Mouse (Mus musculus) adrenal gland, postnatal 4 days (tissue): ENCODE results near the gene March11. TPM values are rescaled to one million over a fixed set of nuclear protein-coding genes. Genes with fewer than 3 reads are reported as not detected.

Experiments
- DNase-seq, 2 experiments: peaks; one replicate each; pipeline ENCODE4 v3.0.0; 2021 to 2022; ENCODE audit warnings: low spot score in 2 of 2, mixed read lengths in 2 of 2
- long read RNA-seq, 2 experiments: library from polyadenylated mRNA; stranded (forward); transcript quantifications; one replicate each; pipeline ENCODE4 v2.0.0; 2021
- total RNA-seq, 2 experiments: library from RNA; stranded (reverse); gene quantifications; 2 replicates each; pipeline ENCODE4 v1.2.3; 2021

Gene March11
- 1 to 10 TPM; 3.0 to 3.6 TPM for total RNA-seq
- long read RNA-seq, experiment 1, partial matches to known transcripts = 0 of 2 reads
- long read RNA-seq, experiment 1, other reads (novel, unspliced or antisense) = 0 of 2 reads
- long read RNA-seq, experiment 2, partial matches to known transcripts = 0 of 3 reads
- long read RNA-seq, experiment 2, other reads (novel, unspliced or antisense) = 0 of 3 reads

DNA sequence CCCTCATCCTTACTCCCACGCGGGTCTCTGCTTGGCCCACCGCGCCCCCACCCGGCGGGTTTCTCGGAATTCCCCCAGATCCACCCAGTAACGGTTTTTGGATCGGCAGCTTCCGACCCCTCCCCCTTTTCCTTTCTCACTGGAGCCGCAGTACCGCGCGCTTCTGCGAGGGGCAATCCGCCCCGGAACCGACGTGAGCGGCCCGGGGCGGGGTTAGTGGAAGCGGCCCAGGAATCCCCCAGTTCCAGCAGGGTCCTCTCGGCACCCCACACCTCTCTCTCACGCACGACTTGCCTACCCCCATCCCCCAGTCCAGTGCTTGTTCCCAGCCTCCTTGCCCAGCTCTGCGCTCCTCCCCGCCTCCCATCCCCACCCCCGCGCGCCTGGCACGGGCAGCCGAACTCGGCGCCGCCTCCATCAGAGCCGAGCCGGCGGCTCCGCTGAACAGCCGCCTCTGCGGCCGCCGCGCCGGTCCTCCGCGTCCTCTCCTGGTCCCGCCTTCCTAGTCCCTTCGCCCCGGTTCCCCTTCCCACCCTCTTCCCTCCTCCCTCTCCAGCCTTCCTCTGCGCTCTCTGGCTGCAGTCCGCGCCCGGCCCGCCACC lies at the start of gene March11:
Gene March11, plus strand, starts transcription at position 420 of the 602 bp plus-strand sequence.
- peak; percentile 3 to 5 for DNase-seq

- no peak for DNase-seq
These were observed 46.5 kb upstream of the March11 start for GRCm38 (mm10) chr15:26262336-26262735.

- no peak for DNase-seq
These were observed 39.3 kb upstream of the March11 start for GRCm38 (mm10) chr15:26269596-26269995.

DNA sequence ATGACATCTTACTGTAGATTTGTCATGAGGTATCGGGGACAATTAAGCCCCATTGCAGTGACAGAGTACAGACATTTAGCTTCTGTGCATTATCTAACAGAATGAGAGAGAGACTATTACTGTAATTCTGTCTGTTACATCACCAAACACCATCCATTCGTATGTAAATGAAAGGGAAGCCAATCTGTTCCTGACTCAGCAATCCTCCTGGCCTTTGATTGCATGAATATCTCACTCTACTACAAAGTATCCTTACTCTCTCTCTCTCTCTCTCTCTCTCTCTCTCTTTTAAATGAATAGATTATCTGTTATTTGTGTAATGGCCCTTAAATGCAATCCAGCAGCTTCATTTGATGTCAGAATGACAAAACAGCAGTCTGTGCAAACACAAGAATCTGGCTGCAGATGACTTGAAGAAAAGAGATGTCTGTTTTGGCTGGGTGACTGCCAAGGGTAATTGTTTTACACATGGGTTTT lies 32.8 kb upstream of the March11 start:
- no peak for DNase-seq

- DNase-seq = no peak
These were observed 32.2 kb upstream of the March11 start for GRCm38 (mm10) chr15:26276608-26277007.

DNA sequence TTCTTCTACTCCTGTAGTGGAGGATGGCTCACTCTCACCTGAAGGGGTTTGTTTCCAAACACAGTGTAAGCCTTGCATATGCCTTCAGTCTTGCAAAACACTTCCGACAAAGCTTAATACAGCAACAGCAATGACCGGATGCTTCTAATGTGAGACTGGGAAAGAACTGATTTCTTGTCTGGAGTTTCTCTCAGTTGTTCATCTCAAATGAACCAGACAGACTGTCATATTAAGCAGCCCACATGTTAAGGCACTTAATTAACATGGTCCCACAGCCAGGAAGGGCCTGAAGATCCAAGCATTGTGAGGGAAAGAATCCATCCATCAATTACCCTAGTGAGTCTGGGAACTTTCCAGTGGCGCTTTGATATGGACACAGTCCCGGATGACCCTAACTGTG lies 17.0 kb upstream of the March11 start:
- no peak for DNase-seq

DNA sequence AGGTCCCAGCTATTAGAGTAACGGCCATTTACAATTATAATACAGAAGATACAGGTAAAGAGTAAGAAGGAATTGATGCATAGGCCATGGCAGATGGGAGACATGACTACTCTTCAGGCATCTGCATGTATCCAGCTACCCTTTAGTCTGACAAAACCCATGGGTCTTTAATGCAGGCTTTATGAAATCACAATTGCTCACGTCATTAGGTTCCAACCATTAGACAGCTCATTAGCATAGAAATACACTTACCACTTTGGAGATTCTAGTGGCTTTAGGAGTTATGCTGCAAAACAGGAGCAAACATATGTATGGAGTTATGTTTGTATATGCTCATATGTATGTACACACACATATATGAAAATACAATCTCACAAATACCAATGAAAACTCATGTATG lies 16.0 kb upstream of the March11 start:
- DNase-seq = no peak

- DNase-seq = no peak
These were observed 15.6 kb upstream of the March11 start for GRCm38 (mm10) chr15:26293215-26293614.

DNA sequence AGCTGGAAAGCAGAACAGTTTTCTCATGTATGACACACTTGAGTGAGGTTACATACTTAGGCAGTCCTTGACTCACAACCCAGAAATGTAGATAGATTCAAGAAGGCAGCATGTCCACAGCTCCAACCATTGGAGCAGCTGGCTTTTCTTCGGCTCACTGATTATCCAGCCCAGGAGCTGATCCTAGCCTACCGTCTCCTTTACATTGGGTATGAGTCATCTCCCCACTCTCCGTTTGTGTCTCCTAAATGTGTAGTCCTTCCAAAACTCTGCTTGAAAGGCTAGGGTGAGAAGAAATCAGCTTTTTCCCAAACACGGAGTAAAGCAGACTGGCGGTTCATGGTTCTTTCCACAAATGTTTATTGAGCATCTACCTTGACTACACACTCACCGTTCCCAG lies 10.2 kb upstream of the March11 start:
- DNase-seq = no peak

- DNase-seq = peak; percentile 18 to 52
These were observed 563 bp downstream of the March11 start for GRCm38 (mm10) chr15:26309291-26309931.

DNA sequence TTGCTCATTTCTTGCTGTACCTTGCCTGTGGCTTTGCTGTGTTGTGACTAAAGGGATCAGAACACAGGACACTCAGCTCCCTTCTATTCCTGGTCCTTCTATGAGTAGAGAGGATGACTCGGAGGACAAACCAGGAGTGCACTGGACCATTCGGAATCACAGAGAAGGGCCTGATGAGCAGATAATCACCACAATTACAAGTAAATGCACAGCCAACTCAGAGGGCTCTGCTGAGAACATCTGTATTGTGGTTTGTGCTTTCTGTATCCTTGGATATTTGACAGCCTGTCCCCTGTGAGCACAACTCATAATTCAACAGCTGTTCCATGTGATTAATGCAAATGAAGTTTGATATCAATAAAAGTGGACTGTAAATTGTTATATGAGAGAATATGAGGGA lies 11.0 kb downstream of the March11 start:
- DNase-seq = no peak

DNA sequence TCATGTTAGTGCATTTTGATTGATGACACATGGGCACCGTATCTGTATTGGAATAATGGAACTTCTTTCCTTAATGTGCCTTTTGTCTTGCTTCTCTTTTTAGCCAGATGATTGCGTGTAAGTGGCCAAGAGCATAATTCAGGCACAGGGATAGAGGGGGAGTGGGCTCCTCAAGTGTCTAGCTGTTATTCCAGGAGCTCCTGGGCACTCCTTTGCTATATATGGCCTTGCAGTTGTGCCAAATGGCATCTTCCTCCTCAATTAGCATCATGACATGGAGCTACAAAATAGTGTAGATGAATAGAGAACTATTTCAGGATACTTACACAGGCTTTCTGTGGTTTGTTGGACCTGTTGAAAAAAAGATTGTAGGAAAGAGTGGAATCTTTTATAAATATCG lies 11.6 kb downstream of the March11 start:
- DNase-seq = no peak

DNA sequence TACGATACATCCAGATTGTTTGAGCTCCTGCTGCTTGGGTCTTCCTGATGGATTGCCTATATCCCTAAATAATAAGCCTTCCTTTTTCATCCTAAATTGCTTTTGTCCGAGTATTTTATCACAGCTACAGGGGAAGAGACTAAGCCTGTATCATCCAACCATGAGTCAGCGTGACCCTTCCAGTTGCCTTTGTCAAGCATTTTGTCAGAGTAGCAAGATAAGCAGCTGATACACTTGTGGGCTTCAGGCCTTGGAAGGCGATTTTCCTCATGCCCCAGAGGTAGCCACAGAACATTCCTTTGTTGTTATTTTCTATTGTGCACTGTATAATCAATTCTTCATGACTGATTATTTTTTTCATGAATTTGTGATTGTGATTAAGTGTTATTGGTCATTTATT lies 14.0 kb downstream of the March11 start:
- no peak for DNase-seq

DNA sequence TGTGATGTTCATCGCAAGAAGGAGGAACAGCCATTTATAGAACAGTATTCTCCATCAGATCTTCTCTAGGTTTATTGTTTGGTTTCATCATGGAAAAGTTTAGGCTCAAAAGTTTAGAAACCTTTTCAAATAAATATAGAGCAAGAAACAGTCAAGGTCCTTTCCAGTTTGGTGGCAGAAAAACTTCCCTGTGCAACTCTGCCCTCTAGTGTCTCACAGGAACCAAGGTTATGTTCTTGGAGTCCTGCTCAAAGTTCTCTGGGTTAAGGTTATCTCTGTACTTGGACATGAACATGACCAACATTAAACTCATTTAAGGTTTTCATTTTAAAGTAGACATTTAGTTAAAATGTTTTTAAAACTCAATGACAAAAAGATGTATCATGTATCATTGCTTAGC lies 18.3 kb downstream of the March11 start:
- no peak for DNase-seq

GRCm38 (mm10) chr15:26335791-26336190 lies 26.9 kb downstream of the March11 start:
- no peak for DNase-seq

DNA sequence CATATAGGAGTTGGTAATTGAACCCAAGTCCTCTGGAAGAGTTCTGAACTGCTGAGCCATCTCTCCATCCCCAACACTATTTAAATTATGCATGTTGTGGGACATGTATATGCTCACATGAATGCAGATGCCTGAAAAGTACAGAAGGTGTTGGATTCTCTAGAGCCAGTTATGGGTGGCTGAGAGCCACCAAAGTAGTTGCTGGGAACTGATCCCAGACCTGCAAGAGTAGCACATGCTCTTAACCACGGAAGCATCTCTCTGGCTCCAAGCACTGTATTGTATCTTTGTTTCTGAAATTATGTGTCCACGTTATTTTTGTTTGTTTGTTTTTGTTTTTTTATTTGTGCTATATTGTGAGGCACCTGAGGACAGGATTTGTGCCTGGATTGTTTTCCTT lies 28.9 kb downstream of the March11 start:
- no peak for DNase-seq

DNA sequence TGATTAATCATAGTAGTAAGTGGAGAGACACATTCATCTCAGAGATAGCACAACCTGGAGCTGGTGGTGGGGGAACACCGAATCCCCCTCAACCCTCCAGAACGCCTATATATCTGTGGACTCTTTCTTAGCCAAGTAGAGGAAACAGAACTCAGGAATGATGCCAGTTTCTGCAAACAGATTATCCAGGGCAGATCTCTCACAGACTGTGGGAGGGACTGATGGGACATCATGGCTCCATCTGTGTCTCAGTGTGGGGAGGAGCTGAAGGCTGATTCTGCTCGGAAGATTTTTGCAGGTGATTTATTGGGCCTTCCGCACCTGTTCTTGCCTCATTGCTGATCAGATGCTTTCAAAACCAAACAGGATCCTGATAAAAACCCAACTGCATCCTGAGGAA lies 29.5 kb downstream of the March11 start:
- DNase-seq = no peak

GRCm38 (mm10) chr15:26340490-26340889 lies 31.6 kb downstream of the March11 start:
- no peak for DNase-seq

DNA sequence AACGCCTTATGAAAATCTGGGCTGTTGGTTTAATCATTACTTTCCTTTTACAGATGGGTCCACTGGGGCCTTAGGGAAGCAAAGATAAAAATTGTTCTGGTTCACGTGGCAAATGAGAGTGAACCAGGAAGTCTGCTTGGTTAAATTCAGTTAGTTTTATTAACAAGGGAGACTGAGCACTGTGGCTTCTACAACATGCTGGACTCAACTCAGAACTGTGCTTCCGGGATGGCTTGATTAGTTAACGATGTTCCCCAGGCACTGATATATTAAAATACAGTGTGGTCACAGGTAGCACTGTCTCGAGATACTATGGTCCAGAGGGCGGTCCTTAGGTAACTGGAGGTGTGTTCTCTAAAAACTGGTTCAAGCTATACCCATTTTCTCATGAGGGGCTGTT lies 32.1 kb downstream of the March11 start:
- DNase-seq = no peak

- no peak for DNase-seq
These were observed 35.5 kb downstream of the March11 start for GRCm38 (mm10) chr15:26344329-26344728.

DNA sequence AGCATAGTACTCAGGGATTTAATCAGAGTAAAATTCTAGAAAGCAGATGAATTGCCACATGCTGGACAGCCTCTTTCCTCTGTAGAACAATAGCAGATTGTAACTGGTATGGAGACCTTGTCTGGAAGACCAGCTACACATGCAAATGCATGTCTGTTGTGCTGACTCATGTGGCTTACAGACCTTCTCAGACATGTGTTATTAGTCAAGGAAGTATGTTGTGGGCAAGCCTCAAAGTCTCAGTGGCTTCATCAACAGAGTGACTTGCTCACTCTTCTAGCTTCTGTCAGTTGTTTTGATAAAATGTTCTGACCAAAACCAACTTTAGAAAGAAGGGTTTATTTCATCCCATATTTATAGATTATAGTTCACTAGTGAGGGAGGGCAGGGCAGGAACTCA lies 44.8 kb downstream of the March11 start:
- DNase-seq = no peak

GRCm38 (mm10) chr15:26365344-26365743 lies 56.5 kb downstream of the March11 start:
- no peak for DNase-seq

DNA sequence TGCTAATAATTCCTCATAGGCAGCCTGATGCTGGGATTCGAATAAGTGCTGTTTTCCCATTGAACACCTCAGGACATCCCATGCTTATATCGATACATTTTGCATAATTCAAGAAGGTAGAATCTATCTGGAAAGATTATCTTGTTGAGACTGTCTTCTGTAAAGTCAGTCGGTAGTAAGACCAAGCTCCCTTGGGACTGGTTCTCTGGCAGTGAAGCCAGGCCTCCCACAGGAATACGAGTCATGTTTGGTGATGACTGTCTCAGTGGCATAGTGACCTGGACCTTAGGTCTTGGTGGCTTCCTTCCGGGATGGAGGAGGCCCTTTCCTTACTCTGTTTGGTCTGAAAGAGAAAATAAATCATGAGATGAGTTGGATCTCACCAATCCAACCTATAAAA lies 57.7 kb downstream of the March11 start:
- DNase-seq = no peak
